Mouse (Mus musculus) gastrocnemius, postnatal 4 days (tissue): Measurements from ENCODE around the gene Apol7b. TPM values are rescaled to one million over a fixed set of nuclear protein-coding genes. Genes with fewer than 3 reads are reported as not detected.

Source experiments
- DNase-seq, 2 experiments: peaks; one replicate each; pipeline ENCODE4 v3.0.0; 2021 to 2022; ENCODE audit warnings: low spot score in 2 of 2, mixed read lengths in 2 of 2
- total RNA-seq, 2 experiments: library from RNA; stranded (reverse); gene quantifications; 2 replicates each; pipeline ENCODE4 v1.2.3; 2021

The Apol7b gene
- total RNA-seq, 2 experiments from 2014 or later = 0.18 to 0.42 TPM

- no peak for DNase-seq
These were observed 59.8 kb downstream of the Apol7b start for GRCm38 (mm10) chr15:77387462-77387861.

DNA sequence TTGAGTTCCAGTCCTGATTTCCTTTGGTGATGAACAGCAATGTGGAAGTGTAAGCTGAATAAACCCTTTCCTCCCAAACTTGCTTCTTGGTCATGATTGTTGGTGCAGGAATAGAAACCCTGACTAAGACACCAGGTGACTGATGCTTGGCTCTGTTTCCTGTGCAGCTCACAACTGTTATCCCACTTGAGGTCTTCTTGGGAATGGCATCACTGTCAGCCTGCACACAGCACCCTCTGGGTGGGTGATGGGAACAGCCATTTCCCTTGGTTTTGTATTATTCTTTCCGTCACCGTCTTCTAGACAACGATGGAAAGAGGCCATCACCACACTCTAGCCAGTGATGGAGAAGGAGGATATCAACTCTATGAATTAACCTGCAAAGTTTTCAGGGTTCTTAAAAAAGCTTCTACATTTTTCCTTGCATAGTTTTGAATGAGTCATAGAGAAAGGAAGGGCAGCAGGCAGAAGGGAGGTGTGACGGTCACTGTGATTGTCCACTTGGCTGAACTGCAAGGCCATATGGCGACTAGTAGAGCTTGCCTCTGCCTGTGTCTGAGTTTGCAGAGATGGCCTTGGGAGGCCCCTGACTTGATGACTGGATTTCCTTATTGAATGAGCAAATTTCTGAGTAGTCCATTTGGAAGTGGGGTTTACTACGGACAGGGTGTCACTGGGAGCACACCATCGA is 62.8 kb downstream of the Apol7b start:
- no peak for DNase-seq

GRCm38 (mm10) chr15:77382880-77383279 is 64.4 kb downstream of the Apol7b start:
- no peak for DNase-seq

DNA sequence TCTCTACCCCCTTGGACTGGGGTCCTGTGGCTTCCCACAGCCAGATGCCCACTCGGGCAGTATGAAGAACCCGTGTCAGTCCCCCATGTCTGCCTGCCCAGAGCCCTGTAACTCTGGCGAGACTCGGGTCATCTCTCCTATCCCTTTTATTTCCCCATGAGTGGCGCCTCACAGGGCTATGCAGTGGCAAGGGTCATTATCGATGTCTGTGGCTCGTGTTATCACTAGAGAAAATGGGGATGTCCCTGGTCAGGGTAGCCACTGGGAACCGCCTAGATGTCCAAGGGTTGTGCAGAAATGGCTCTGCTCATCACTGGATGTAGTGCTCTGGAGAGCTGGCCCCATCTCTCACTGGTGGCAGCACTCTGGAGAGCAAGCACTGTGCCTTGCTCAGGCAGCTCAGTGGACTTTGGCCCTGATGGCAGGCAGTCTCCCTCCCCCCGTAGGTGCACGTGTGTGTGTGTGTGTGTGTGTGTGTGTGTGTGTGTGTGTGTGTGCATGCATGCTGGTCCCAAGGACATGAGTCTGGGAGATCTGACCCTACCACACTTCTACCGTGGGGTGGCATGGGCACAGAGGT is 64.9 kb downstream of the Apol7b start:
- DNase-seq = no peak

DNA sequence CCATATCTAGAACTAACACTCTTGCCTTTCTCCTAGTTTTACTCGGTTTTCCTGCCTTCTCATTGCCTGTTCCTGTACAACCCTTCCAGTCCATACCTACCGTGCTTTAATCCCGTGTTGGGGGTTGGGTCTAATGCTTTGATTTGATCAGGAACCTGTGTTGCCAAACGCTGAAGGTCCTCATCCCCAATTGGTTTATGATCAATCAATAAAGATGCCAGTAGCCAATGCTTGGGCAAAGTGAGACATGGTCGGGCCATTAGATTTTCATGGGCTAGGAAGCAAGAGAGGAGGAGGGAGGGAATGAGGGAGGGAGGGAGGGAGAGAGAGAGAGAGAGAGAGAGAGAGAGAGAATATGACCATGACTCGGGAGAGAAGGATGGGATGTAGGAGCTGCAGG is 65.8 kb downstream of the Apol7b start:
- DNase-seq = no peak

DNA sequence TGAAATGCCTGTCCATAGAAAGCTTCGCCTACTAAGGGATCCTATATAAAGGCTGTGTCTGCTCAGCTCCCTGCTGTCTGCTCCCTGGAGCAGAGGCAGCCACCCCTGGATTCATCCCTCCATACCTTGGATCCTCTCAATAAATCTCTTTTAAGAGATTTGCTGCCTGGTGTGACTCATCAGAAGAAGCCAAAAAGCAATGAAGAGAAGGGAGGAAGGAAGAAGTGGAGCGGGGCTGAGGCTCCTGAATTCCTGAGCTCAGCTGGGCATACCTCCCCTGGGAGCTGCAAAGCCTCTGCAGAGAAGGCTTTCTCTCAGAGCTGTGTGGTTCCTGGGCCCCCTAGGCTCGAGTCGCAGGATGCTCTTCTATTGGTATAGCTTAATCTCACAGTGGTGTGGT is 67.4 kb downstream of the Apol7b start:
- no peak for DNase-seq

DNA sequence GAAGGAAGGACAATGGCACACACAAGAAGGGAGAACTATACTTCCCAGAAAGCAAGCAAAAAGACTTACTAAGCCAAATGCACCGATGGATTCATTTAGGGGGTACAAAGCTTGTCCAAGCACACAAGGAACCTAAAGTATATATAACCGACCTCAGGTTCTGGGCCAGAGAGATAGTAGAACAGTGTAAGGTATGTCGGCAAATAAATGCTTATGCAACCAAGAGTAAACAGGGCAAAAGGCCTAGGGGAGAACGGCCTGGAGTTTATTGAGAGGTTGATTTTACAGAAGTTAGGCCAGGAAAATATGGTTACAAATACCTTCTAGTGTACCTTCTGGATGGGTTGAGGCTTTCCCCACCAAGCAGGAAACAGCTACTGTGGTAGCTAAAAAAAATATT is 69.9 kb downstream of the Apol7b start:
- DNase-seq = no peak

GRCm38 (mm10) chr15:77376920-77377319 is 70.4 kb downstream of the Apol7b start:
- DNase-seq = no peak

Other genes starting within 250 kb of the Apol7b start
- 100 to 1,000 TPM; 289 to 339 TPM for gene Rbfox2, start 140.5 kb downstream of the Apol7b start, total RNA-seq
- under 1 TPM; 0.69 to 0.86 TPM for gene Apol7a, start 48.4 kb downstream of the Apol7b start, total RNA-seq
- gene Apol9a, start 36.4 kb downstream of the Apol7b start, total RNA-seq = not detected
- gene Apol10a, start 29.6 kb upstream of the Apol7b start, total RNA-seq = not detected
- gene Apol11a, start 60.8 kb upstream of the Apol7b start, total RNA-seq = not detected
- gene Apol7c, start 85.8 kb upstream of the Apol7b start, total RNA-seq = not detected
- gene 1700025B11Rik, start 114.4 kb upstream of the Apol7b start, total RNA-seq = not detected
- gene Apol10b, start 148.6 kb upstream of the Apol7b start, total RNA-seq = under 1 TPM; 0.18 to 0.20 TPM
- gene Gm36245, start 151.8 kb upstream of the Apol7b start, total RNA-seq = not detected
- not detected for gene Apol11b, start 195.8 kb upstream of the Apol7b start, total RNA-seq